Mouse (Mus musculus): ENCODE measurements around the gene Dact1. TPM values are rescaled to one million over a fixed set of nuclear protein-coding genes. Genes with fewer than 3 reads are reported as not detected.
A peak's percentile ranks its signal among the peaks of the same experiment; 100 is the strongest.

The Dact1 gene
- 6.3 and 6.5 TPM in 2 replicates for polyA plus RNA-seq (2015; fragmentation: Nextera tagmentation; extraction: Ambion mirVana)

GRCm38 (mm10) chr12:71309581-71310067, at the start of gene Dact1:
TSS of gene Dact1 (plus strand) at chr12:71309884.
- peak within 1 kb of the TSS; percentile 86 for H3K9ac ChIP-seq (ENCODE audit: low read length)
- H3K27me3 ChIP-seq (ENCODE audit: control insufficient read depth, insufficient read depth, low read length) = no peaks in the 10 kb centered on the region; the same call in 1 of the 2 replicates
- under 1% methylated on average over 68 of the region's 76 CpGs for WGBS
- H3K4me2 ChIP-seq (ENCODE audit: low read depth, low read length) = peak within 1 kb of the TSS; percentile 82
- H3K9me3 ChIP-seq (replicated peaks; ENCODE audit: control insufficient read depth, low read length) = no peaks in the 10 kb centered on the region
- no peaks in the 10 kb centered on the region; the same call in 1 of the 2 replicates for H3K4me1 ChIP-seq (ENCODE audit: control insufficient read depth, insufficient read depth, low read length)
- peak within 1 kb of the TSS; percentile 85 for H3K27ac ChIP-seq (ENCODE audit: low read length)
- peak; percentile 84 for ATAC-seq (replicated peaks; ENCODE audit: extremely low read depth, insufficient read depth, low FRiP score)
- H3K36me3 ChIP-seq (ENCODE audit: control insufficient read depth, insufficient read depth) = peaks cover 8% of the 10 kb centered on the region
- peak within 1 kb of the TSS; percentile 82 for H3K4me3 ChIP-seq (ENCODE audit: low read length)

DNA sequence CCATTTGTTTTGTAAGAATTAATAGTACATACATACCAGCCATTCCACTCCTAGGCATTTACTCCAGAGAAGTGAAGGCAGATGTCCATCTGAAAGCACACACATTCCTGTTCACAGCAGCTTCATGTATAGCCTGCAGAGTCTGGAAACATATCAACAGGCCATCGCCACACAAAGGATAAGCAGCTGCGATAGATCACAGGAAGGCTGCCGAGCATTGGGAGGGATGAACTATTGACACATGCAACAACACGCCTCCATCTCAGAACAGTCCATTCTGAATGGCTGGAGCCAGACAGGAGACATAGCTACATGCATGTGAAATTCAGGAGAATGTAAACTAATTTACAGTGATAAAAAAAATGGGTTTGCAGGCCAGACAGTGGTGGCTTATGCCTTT, 45.5 kb upstream of the Dact1 start:
- Histone ChIP-seq H3K4me1 (ENCODE audit: control insufficient read depth, insufficient read depth, low read length) (no peaks in the 10 kb centered on the region), H3K9me3 (replicated peaks; ENCODE audit: control insufficient read depth, low read length) (peaks cover 2% of the 10 kb centered on the region; the same call in 1 of the 2 replicates), H3K9ac (ENCODE audit: low read length) (no peak overlapping the region), H3K36me3 (ENCODE audit: control insufficient read depth, insufficient read depth) (no peaks in the 10 kb centered on the region), H3K27ac (ENCODE audit: low read length) (no peak overlapping the region), H3K4me2 (ENCODE audit: low read depth, low read length) (no peak overlapping the region), H3K4me3 (ENCODE audit: low read length) (no peak overlapping the region), H3K27me3 (ENCODE audit: control insufficient read depth, insufficient read depth, low read length) (no peaks in the 10 kb centered on the region)
- 68% methylated on average over 4 of the region's 4 CpGs for WGBS
- ATAC-seq (replicated peaks; ENCODE audit: extremely low read depth, insufficient read depth, low FRiP score) = no peak

DNA sequence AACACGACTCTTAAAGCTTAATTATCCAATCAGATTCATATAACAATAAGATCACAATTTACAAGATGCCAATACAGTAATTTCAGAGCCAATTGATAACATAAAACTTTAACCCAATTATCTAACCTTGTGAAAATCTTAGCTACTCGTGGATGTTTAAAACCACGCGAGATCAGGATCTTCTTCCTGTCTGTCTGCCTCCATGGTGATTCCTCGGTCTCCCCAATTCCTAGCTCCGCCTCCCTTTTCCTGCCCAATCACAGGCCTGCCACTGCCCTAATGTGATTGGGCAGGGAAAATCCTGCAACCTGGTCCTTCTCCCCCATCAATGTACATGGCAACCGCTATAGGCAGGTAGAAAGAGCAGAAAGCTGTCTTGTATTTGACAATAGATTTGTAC, 40.3 kb upstream of the Dact1 start:
- H3K4me2 ChIP-seq (ENCODE audit: low read depth, low read length) = no peak overlapping the region
- no peak overlapping the region for H3K9ac ChIP-seq (ENCODE audit: low read length)
- peaks cover under 1% of the 10 kb centered on the region; the same call in 1 of the 2 replicates for H3K9me3 ChIP-seq (replicated peaks; ENCODE audit: control insufficient read depth, low read length)
- H3K27ac ChIP-seq (ENCODE audit: low read length) = no peak overlapping the region
- no peaks in the 10 kb centered on the region for H3K4me1 ChIP-seq (ENCODE audit: control insufficient read depth, insufficient read depth, low read length)
- H3K27me3 ChIP-seq (ENCODE audit: control insufficient read depth, insufficient read depth, low read length) = no peaks in the 10 kb centered on the region
- no peak overlapping the region for H3K4me3 ChIP-seq (ENCODE audit: low read length)
- ATAC-seq (replicated peaks; ENCODE audit: extremely low read depth, insufficient read depth, low FRiP score) = no peak
- H3K36me3 ChIP-seq (ENCODE audit: control insufficient read depth, insufficient read depth) = no peaks in the 10 kb centered on the region
- WGBS = 86% methylated on average over 7 of the region's 7 CpGs

GRCm38 (mm10) chr12:71271131-71271530, 38.6 kb upstream of the Dact1 start:
- H3K9ac ChIP-seq (ENCODE audit: low read length) = no peak overlapping the region
- 84% methylated on average over 5 of the region's 5 CpGs for WGBS

DNA sequence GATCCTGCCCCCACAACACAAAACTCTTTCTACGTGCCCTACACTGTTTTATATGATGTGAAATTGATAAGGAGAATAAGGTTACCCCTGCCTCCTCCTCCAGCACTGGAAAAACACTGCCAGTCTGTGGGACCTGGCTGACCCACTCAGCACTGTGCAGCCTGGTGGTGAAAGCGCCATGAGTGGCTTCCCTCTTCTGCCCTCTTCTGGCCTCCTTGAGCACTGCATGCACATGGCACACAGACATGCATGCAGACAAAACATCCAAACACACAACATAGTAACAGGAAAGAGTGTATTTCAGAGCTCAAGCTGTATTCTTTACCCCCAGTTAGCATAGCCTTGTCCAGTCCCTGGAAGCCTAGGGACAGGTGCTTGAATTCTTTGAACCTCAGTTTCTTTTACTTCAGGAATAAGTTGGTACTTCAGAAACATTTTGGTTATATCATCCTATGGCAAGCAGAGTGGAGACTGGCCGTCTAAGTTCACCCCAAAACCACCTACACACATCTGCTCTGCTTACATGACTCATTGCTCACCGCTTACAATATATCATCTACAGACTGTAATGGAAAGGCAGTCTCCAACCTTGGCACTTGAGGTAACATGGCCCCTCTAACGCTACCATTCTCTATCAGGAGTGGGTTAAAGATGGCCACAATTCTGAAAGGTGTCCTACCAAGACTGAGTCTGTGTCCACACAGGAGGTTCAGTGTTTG, 35.0 kb upstream of the Dact1 start:
- WGBS = 93% methylated on average over 5 of the region's 5 CpGs
- Histone ChIP-seq H3K4me2 (ENCODE audit: low read depth, low read length) (no peak overlapping the region), H3K27me3 (ENCODE audit: control insufficient read depth, insufficient read depth, low read length) (no peaks in the 10 kb centered on the region), H3K9me3 (replicated peaks; ENCODE audit: control insufficient read depth, low read length) (0 out of 2 replicates have a peak, but pooled peaks cover 4% of the 10 kb centered on the region), H3K27ac (ENCODE audit: low read length) (no peak overlapping the region), H3K4me3 (ENCODE audit: low read length) (no peak overlapping the region), H3K4me1 (ENCODE audit: control insufficient read depth, insufficient read depth, low read length) (peaks cover 8% of the 10 kb centered on the region; the same call in 1 of the 2 replicates), H3K36me3 (ENCODE audit: control insufficient read depth, insufficient read depth) (no peaks in the 10 kb centered on the region), H3K9ac (ENCODE audit: low read length) (no peak overlapping the region)
- ATAC-seq (replicated peaks; ENCODE audit: extremely low read depth, insufficient read depth, low FRiP score) = no peak

More at GRCm38 (mm10) chr12:71271131-71271530, 38.6 kb upstream of the Dact1 start:
- H3K4me1 ChIP-seq (ENCODE audit: control insufficient read depth, insufficient read depth, low read length) = no peaks in the 10 kb centered on the region
- H3K4me2 ChIP-seq (ENCODE audit: low read depth, low read length) = no peak overlapping the region
- peaks cover 4% of the 10 kb centered on the region; the same call in 1 of the 2 replicates for H3K9me3 ChIP-seq (replicated peaks; ENCODE audit: control insufficient read depth, low read length)
- H3K27me3 ChIP-seq (ENCODE audit: control insufficient read depth, insufficient read depth, low read length) = no peaks in the 10 kb centered on the region
- H3K27ac ChIP-seq (ENCODE audit: low read length) = no peak overlapping the region
- ATAC-seq (replicated peaks; ENCODE audit: extremely low read depth, insufficient read depth, low FRiP score) = no peak
- no peak overlapping the region for H3K4me3 ChIP-seq (ENCODE audit: low read length)
- H3K36me3 ChIP-seq (ENCODE audit: control insufficient read depth, insufficient read depth) = no peaks in the 10 kb centered on the region

GRCm38 (mm10) chr12:71275906-71276595, 33.6 kb upstream of the Dact1 start:
- Histone ChIP-seq H3K9me3 (replicated peaks; ENCODE audit: control insufficient read depth, low read length) (0 out of 2 replicates have a peak, but pooled peaks cover 4% of the 10 kb centered on the region), H3K27me3 (ENCODE audit: control insufficient read depth, insufficient read depth, low read length) (no peaks in the 10 kb centered on the region), H3K9ac (ENCODE audit: low read length) (no peak overlapping the region), H3K4me3 (ENCODE audit: low read length) (no peak overlapping the region), H3K4me2 (ENCODE audit: low read depth, low read length) (no peak overlapping the region), H3K36me3 (ENCODE audit: control insufficient read depth, insufficient read depth) (no peaks in the 10 kb centered on the region), H3K27ac (ENCODE audit: low read length) (no peak overlapping the region), H3K4me1 (ENCODE audit: control insufficient read depth, insufficient read depth, low read length) (peaks cover 8% of the 10 kb centered on the region; the same call in 1 of the 2 replicates)
- ATAC-seq (replicated peaks; ENCODE audit: extremely low read depth, insufficient read depth, low FRiP score) = no peak
- 64% methylated on average over 8 of the region's 8 CpGs for WGBS

DNA sequence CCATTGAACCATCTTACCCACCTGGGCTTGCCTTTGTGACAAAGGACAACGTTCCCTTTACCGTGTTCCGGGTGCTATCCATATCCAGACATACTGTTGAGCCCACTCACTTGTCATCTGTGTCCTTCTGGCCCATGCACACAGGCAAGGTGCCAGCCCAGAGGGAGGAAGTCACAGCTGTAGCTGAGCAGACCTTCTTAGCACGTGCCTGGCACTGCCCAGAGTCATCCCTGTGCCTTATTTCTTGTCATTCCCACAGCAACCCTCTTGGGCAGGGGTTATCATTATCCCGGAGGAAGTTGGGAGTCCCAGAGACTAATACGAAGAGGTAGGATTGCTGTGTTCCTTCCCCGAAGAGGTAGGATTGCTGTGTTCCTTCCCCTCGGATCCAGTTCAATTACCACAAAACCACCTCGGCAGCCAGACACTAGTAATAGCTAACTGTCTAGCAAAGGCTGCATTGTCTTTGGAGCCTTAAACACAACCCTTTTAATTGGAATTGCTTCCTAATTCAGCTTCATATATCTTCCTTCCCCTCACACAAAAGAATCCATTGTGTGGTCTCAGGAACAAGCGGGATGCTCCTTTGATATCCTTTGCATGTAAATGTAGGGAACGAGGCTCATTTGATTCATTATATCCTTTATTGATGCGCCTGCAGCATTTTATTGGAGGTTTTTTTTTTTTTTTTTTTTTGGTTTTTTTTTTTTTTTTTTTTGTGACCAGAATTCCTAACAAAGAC, 30.0 kb upstream of the Dact1 start:
- H3K27ac ChIP-seq (ENCODE audit: low read length) = no peak overlapping the region
- peaks cover 8% of the 10 kb centered on the region; the same call in 1 of the 2 replicates for H3K4me1 ChIP-seq (ENCODE audit: control insufficient read depth, insufficient read depth, low read length)
- ATAC-seq (replicated peaks; ENCODE audit: extremely low read depth, insufficient read depth, low FRiP score) = no peak
- no peaks in the 10 kb centered on the region for H3K27me3 ChIP-seq (ENCODE audit: control insufficient read depth, insufficient read depth, low read length)
- no peak overlapping the region for H3K4me2 ChIP-seq (ENCODE audit: low read depth, low read length)
- 65% methylated on average over 12 of the region's 12 CpGs for WGBS
- no peaks in the 10 kb centered on the region; the same call in 1 of the 2 replicates for H3K9me3 ChIP-seq (replicated peaks; ENCODE audit: control insufficient read depth, low read length)
- no peaks in the 10 kb centered on the region for H3K36me3 ChIP-seq (ENCODE audit: control insufficient read depth, insufficient read depth)
- no peak overlapping the region for H3K4me3 ChIP-seq (ENCODE audit: low read length)
- no peak overlapping the region for H3K9ac ChIP-seq (ENCODE audit: low read length)

GRCm38 (mm10) chr12:71281201-71281768, 28.4 kb upstream of the Dact1 start:
- WGBS = 77% methylated on average over 12 of the region's 12 CpGs
- H3K4me3 ChIP-seq (ENCODE audit: low read length) = no peak overlapping the region
- no peaks in the 10 kb centered on the region; the same call in 1 of the 2 replicates for H3K9me3 ChIP-seq (replicated peaks; ENCODE audit: control insufficient read depth, low read length)
- H3K9ac ChIP-seq (ENCODE audit: low read length) = no peak overlapping the region
- H3K4me1 ChIP-seq (ENCODE audit: control insufficient read depth, insufficient read depth, low read length) = peaks cover 8% of the 10 kb centered on the region; the same call in 1 of the 2 replicates
- no peak for ATAC-seq (replicated peaks; ENCODE audit: extremely low read depth, insufficient read depth, low FRiP score)
- no peak overlapping the region for H3K27ac ChIP-seq (ENCODE audit: low read length)
- H3K36me3 ChIP-seq (ENCODE audit: control insufficient read depth, insufficient read depth) = no peaks in the 10 kb centered on the region
- no peak overlapping the region for H3K4me2 ChIP-seq (ENCODE audit: low read depth, low read length)
- no peaks in the 10 kb centered on the region for H3K27me3 ChIP-seq (ENCODE audit: control insufficient read depth, insufficient read depth, low read length)

Measured in heart, embryonic 16.5 days (tissue).